Mouse (Mus musculus) testis, postnatal 10 days (tissue): ENCODE results near the gene Prex1.

Source experiments
- DNase-seq: peaks from one replicate; pipeline ENCODE4 v3.0.0; 2021; ENCODE audit warnings: low spot score

Prex1 gene

DNA sequence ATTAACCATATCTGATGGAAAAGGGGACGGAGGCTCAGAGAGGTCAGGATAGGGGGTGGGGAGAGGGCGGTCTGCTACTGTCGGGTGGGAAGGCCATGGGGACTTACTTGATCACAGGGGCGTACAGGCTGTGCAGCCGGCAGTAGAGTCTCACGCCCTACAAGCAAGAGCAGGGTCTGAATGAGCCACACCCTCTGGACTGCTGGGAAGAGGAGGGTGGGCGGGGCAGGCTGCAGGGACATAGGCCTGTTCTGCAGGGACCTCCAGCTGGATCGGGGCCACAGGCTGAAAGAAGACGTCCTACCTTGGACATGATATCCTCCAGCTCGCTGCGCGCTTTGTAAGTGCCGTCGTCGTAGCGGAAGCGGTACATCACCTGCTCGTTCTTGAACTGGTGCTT lies 112.2 kb downstream of the Prex1 start:
- DNase-seq = no peak

DNA sequence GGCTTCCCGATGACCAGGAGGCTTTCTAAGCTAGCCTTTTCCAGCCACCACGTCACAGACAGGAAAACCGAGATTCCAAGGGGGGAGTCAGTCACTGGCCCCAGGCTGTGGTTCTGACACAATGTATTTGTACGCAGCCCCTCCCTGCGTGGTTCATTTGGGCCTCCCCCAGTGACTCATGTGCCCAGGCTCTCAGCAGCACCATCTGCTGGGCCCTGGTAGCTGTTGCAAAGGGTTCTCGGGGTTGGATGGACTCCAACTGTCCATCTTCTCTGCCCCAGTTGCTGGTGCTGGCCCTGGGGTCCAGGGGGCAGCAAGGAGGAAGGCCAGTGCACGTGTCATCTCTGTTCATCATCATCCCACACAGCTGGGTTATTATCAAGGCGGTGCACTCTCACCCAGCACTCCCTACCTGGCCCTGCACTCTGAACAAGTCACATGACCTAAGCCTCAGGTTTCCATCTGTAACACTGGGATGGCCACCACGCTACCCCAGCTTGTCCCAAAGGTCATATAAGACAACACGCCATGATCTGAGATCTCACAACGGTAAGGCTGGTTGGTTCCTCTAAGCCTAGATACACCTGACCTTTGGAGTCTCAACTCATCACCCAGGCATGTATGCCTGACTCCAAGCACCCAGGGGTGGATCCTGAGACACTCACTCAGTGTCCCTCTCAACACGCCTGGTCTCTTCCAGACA lies 115.0 kb downstream of the Prex1 start:
- DNase-seq = no peak

DNA sequence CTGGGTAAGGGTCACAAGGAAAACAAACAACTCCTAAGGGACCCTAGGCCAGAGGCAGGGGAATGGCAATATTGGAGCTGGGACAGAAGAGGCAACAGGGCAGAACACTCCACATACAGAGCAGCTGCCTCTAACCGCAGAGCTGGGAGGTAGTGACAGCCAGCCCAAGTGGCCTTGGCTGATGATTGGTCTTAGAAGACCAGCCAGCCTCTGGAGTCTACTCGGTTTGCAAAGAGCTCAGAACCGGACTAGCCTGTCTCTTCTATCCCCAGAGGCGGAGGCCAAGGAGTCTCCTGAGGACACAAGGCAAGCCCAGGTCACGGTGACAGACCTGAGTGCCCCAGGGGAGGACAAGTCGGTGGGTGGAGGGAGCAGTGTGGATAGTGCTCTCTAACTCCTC lies 115.9 kb downstream of the Prex1 start:
- no peak for DNase-seq

DNA sequence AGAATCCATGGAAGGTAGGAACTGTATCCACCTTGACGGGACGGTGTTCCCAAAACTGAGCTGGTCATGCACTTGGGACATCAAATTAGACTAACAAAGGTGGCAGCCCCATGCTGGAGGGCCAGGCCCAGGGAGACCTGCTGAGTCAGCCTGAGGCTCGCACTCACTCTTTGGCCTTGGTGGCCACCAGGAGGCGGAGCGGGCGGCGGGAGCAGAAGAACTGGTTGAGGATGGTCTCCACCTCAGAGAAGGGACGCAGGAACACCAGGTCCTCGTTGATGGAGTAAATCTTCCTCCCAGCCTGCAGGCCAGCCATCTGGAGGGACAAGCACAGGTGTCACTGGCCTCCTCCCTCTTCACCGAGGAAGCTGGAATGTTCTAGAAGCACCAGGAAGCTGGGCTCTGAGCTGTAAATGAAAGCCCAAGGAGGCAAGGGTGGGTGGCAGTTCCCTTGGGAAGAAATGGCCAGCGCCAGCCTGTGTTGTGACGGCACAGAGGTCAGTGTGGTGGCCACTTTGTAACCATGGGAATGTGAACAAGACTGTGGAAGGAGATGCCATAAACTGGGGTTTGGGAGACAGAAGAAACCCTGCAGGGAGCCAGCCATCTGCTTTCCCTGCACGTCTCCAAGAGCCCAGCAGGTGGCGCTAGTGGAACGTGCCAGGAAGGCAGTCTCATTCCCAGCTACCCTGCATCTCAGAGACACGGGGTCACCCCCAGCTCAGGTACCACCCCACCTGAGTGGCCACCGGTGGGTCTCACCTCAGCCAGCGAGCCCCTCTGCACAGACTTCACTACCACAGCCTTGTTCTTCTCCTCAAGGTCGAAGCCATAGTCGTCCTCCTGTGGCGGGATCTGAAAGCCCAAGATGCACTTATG lies 121.4 kb downstream of the Prex1 start:
- peak; percentile 89 for DNase-seq

DNA sequence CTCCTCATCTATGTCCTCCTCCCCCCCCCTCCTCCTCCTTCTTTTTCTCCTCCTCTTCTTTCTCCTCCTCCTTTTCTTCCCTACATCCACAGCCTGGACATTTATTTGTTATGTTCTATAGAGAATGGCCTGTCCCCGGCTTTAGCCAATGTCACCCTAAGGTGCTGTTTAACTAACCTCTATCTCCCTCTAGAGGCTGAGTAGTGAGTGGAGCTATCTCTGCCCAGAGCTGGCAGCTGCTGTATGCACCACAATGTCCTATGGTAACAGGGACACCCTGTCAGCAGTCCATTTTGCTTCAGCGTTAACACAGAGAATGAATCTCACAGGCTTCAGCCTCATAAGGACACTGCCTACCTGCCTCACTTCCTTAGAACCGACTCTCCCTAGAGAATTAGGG lies 129.1 kb downstream of the Prex1 start:
- no peak for DNase-seq

DNA sequence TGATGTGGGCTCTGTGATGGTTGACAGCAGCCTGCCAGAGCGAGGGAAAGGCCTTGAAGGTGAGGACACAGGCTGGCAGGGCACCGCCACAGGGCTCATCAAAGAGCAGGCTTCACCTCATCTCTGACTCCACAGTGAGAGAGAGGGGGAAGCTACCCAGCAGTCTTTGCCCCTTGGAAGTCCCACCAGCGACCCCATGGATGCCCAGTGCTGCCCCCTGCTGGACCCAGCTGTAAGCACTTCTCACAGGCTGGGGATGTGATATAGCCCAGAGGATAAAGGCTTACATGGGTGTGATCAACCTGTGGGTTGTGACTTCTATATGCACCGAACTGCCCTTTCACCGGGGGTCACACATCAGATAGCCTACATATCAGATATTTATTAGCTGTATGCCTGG lies 130.3 kb downstream of the Prex1 start:
- no peak for DNase-seq

DNA sequence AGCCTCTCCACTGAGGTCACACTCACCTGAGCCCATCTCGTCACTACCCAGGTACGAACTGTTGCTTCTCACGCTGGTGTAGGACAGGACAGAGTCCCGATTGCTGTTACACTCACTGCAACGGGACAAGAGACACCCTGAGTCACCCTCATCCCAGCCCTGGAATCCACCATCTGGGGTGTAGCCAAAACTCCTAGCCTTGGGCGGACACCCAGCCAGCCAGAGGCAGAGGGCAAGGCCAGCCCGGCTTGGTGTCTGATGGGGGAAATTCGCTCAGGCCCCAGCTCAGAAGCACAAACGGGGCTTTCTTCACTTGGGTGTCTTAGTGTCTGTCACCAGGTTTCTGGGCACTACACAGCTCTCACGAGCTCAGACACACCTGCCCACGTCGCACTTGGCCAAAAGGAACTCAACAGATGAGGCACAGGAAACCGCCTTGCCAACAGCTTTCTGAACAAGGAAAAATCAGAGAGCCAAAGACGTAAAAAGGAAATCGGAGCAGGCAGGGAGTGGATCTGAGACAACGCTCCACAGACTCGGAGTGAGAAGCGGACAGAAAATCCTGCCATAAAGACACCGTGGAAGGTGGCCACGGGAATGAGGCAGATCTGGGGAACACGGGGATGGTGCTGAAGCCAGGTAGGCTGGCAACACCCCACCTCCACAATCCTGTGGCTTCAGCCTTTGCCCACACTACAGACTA lies 131.6 kb downstream of the Prex1 start:
- no peak for DNase-seq

DNA sequence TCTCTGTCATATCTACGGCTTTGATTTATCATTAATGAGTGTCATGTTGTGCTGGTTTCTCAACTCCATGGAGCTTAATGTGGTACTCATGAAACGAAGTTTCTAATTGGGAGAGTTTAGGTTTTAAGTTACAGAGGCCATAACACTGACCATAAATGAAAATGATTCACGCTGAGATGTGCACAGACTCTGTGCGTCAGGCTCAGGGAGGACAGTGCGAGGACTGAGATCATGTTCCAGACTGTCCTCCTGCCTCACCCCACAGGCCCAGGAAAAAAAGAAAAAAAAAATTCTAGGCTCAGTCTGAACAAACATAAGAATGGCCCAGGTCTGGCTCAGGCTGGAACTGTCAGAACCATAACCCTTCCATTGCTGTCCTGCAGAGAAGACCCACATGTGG lies 133.8 kb downstream of the Prex1 start:
- no peak for DNase-seq

DNA sequence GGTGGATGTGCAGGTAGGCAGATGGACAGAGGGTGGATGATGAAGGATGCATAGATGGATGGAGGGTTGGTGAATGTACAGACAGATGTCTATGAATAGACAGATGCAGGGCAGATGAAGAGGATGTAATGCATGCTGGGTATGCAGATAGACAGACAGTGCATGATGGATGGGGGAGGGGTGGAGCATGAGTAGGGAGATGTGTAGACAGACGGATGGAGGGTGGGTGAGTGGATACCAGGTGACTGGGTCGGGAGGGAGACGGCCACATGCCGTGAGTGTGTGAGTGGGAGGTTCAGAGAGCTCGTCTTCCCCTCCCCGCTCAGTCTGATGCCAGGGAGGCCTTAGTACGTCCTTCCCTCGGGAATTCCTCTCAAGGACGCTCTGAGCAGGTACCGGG lies 134.3 kb downstream of the Prex1 start:
- DNase-seq = no peak

DNA sequence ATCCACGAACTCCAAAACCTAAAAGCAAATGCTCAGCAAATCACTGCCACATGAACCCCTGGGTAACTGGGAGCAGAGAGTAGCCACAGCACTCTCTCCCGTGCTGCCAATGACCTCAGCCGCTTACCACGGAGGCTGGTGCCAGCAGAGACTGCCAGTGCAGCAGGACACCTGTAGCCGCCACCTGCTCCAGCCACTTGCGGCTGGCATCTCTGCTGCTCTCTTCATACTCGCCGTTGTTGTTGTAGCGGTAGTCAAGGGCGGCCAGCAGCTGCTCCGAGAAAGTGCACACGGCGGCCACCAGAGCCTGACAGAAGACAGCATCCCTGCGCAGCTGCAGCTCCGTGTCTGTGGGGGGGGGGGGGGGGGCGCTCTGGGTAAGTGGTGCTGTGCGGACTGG lies 138.2 kb downstream of the Prex1 start:
- DNase-seq = no peak

DNA sequence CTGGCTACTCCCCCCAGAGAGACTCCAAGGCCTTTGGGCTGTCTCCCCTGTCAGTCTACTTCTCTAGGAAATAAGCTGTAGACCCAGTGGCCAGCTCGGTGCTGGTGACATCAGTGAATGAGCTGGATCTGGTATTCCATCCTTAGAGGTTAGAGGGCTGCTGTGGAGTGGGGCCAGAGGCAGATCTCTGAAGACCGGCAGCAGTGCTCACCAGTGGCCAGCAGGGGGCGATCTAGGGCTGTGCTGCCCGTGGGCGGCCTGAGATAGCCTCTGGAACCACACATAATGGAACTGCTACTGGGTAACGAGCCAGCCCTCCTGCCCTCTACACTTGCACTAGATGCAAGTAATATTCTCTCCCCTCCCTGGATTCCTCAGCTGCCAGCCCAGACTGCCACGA lies 138.7 kb downstream of the Prex1 start:
- peak; percentile 89 for DNase-seq

DNA sequence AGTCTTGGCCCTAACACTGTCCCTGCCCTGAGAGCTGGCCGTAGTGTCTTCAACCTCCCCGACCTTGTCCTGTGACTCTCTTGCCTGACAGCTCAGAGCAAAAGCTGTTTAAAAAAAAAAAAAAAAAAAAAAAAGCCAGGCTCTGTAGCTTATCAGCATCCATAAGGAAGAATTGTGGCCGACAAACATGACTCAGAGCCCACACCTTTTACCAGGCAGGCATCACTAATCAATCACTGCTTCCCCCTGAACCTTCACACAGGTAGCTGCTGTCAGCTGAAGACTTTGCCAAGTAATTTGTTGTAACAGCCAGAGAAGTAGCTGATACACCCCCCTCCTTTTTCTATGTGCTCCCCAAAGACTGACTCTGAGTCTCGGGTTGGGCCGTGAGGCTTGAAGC lies 140.0 kb downstream of the Prex1 start:
- no peak for DNase-seq

DNA sequence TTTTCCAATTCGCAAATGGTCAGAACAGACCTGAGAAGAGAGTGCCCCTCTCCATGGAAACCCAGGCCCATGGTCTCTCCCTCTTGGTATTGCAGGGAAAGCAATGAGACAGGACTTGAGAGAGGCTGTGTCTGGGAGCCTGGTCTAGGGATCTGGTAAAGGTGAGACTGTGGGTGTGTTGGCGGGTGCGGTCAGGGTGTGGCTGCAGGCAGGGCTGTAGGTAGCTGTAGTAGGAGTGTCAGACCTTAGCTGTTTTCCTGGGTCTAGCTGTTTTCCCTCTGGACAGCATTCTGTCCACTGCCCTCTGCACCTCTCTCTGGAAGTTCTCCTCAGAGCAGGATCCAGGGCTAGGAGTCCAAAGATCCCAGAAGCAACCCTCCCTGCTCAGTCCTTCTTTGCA lies 141.3 kb downstream of the Prex1 start:
- DNase-seq = no peak

DNA sequence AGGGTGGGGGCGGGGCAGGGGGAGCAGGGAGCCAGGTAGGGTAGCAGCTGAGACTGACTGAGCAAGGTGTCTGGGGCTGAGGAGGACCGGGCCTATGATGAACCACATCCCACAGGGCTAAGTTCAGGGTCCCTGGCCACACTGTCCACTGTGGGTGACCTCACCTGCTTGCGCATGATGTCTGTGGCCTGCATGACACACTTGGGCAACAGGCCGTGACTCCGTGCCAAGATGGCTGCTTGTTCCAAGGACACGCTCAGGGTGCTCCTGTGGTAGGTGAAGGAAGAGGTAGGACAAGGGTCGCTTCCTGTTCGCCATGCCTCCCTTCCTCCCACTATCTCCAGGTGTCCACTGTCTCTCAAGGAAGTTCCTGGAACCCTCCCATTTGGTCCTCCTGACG lies 144.4 kb downstream of the Prex1 start:
- DNase-seq = no peak

DNA sequence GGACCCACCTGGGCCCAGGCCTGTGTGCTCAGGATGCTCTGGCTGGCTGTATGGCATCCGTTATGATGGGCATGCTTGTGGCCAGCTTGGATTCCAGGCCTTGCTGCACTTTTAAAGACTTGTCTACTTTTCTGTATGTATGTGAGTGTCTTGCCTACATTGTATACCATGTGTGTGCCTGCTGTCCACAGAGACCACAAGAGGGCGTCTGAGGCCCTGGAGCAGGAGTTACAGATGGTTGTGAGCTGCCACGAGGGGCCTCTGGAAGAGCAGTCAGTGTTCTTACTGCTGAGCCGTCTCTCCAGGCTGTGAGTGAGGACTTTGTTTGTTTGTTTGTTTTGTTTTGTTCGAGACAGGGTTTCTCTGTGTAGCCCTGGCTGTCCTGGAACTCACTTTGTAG lies 148.1 kb downstream of the Prex1 start:
- DNase-seq = no peak

DNA sequence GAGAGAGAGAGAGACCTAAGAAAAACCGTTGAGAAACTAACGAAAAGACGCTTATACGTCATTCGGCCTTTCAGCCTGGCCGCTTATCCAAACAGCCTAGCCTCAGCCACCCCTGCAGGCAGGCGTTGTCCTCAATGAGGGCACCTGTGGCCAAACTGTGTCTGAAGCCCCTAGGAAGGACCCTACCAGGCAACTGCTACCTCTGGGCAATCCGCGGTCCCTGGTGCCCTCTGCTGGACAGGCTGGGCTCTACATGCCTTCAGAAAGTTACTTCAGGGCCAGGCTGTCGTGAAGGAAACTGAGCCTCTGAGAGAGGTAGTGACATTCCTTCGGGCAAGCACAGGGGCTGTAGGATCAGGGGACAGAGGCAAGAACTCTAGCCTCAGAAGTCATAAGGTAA lies 149.2 kb downstream of the Prex1 start:
- DNase-seq = peak; percentile 84

DNA sequence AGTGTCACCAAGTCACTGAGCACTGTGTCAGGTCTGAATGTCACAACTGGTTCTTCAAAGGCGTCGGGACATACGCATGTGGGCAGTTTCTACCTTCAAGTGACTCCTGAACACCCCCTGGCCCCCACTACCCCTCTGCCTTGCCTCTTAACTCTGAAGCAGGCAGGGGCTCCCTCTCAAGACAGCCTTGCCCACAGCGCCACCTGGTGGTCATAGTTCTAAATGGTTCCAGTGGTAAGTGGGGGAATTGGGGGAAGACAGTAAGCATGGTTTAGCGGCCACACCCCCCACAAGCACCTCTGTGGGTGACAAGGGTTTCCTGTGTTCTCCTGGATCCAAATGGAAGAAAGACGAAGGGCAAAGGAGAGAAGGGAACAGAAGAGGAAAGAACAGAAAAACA lies 149.7 kb downstream of the Prex1 start:
- peak; percentile 96 for DNase-seq

DNA sequence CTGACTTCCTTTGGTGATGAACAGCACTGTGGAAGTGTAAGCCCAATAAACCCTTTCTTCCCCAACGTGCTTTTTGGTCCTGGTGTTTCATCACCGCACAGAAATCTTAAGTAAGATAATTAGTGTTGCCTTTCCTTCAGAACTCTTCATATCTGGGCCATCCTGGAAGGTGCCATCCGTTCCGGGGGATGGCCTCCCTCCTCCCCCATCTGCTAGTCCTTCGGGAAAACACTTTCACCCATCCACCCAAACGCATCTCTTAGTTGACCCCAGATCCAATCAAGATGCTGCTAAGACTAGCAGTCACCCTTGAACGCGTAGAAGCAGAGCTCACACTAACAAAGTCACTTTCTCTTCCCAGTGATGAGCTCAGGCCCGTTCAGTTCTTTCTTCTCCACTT lies 150.6 kb downstream of the Prex1 start:
- no peak for DNase-seq

DNA sequence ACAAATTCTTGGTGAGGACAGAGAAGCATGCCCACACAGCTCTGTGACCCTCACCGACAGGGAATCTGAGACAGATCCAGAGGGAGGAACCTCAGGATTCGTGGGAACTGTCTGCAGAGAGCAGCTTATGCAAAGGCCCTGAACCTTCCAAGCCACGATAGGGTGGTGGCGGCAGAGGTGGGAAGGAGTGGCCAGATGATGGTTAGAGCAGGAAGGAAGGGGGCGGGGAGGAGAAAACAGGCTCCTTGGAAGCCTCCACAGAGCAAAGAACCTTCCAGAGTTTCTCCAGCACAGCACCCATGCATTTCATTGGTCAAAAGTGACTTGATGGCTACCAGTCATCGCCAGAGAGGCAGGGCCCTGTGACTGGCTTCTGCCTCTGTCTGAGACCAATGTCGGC lies 151.9 kb downstream of the Prex1 start:
- no peak for DNase-seq

DNA sequence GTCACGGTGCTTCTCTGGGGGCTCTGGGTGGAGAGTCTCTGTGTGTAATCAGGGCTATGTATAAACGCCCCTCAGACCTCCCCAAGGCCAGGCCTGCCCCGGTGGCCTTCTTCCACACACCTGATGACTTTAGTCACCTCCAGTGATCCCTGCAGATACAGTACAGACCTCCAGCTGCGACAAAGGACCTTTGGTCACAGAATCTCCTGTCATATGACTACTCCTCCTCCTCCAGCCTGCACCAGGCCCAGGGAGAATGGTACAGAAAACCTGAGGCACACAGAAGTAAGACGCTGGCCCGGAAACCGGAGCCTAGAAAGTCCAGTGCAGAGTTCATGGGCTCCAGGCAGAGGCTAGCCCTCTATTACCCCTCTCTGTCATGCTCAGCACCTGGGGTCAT lies 152.8 kb downstream of the Prex1 start:
- no peak for DNase-seq

DNA sequence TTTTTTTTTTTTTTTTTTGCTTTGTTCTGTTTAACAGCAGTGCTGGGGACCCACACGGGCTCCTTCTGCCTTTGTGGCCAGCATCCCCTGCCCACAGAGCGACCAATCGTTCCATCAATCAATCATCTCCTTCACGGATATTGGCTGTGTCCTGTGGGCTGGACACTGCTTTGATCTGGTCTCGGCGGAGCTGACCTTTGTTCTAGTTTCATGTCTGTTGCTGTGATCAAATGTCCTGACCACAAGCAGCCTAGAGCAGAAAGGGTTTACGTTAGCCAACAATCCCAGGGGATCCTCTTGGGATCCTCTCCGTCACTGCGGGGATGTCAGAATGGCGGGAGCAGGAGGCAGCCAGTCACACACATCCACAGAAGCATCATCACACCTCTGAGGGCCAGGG lies 154.1 kb downstream of the Prex1 start:
- DNase-seq = no peak

DNA sequence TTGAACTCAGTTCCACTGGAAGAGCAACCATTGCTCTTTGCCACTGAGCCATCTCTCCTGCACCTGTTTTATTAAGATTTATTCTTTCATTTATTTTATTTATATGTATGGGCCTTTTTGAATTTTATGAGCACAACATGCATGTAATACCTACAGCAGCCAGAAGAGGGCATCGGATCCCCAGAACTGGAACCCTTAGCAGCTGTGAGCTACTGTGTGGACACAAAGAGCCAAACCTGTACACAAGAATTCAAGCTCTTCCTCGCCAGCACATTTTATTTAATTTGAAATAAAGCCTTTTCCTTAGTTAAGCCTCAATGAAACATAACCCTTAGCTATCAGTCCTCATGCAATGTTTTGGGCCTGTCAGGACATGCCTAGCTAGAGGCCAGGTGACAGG lies 158.1 kb downstream of the Prex1 start:
- DNase-seq = peak; percentile 70

DNA sequence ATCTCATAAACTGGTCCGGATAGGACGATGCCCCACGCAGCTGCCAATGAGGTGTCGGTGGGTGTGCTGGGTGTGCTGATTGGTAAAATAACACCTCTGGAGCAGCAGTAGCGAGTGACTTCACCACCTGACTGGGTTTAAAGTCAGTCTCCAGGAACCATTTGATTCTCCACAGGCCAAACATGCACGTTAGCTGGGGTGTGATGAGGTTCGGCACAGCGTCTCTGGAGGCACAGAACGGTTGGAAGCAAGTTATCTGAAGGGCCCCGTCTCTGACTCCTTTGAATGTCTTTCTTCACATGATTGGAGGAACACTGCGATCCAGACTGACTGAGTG lies 159.5 kb downstream of the Prex1 start:
- no peak for DNase-seq
